In the genomic region with DNA sequence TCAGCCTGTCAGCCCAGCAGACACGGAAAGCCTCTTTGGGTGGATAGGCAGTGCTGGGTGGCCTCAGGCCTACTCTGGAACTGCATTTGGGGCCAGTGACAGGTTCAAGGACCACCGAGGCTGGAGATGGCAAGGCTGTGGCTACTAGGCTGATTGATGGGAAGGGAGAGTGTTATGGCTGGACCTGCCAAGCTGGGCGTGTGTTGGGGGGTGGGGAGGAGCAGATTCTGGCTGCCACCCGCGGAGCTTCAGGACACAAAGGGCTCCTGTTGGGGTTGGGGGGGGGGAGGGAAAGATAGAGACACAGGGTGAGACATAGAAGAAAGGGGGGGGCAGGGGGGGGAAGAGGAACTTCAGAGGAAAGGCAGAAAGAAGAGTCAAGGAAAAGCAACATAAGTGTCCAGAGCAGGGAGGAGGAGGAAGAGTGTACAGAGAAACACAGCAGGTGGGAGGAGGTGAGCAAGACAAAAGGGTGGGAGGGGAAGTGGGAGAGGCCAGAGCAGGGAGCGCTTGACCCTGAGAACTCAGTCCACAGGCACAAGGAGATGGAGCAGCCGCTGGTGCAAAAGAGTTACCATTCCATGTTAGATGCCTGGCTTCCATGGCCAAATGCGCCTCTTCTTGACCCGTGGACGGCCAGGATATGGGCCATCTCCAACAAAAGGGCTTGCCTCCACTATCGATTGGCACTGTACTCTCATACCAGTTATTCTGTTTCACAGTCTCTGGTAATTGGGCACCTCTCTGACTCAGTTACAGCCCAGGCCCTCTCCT, we compare ENCODE assay signal across 8 mouse cellular contexts. TPM values are rescaled to one million over a fixed set of nuclear protein-coding genes. Genes with fewer than 3 reads are reported as not detected.
DNase-seq lines count a peak whose midpoint lies in the region; ATAC-seq and TF ChIP-seq lines count a peak whose summit lies in the region.

No protein-coding gene starts in this region.

- H3K4me1 ChIP-seq in lung, embryonic 14.5 days (ENCODE audit: insufficient read depth): peaks cover 9% of the 10 kb centered on the region
- peaks cover 3% of the 10 kb centered on the region; the same call in 1 of the 2 replicates for H3K4me1 ChIP-seq in embryonic fibroblast, embryonic 13.5 days (ENCODE audit: control insufficient read depth, insufficient read depth, low read length)
- peaks cover 20% of the 10 kb centered on the region for H3K4me1 ChIP-seq in limb, embryonic 14.5 days (ENCODE audit: control insufficient read depth, insufficient read depth, low read length)
- H3K4me1 ChIP-seq in stomach, embryonic 16.5 days (ENCODE audit: control insufficient read depth, insufficient read depth, low read length): peaks cover 26% of the 10 kb centered on the region

- 34% methylated on average over 11 of the region's 11 CpGs for WGBS in lung, embryonic 14.5 days
- WGBS in limb, embryonic 14.5 days: 47% methylated on average over 11 of the region's 11 CpGs
- WGBS in stomach, embryonic 16.5 days: 35% methylated on average over 11 of the region's 11 CpGs

- H3K4me3 ChIP-seq in lung, embryonic 14.5 days (ENCODE audit: low read depth, low read length): peak overlapping the region; percentile 61
- H3K4me3 ChIP-seq in embryonic fibroblast, embryonic 13.5 days (ENCODE audit: insufficient read depth, low read length): peak overlapping the region; percentile 71; the same call in 1 of the 2 replicates
- H3K4me3 ChIP-seq in limb, embryonic 14.5 days (replicated peaks; ENCODE audit: low read length): peak overlapping the region; percentile 72
- peak overlapping the region; percentile 70 for H3K4me3 ChIP-seq in stomach, embryonic 16.5 days (replicated peaks; ENCODE audit: low read length)

- ATAC-seq in lung, embryonic 14.5 days (ENCODE audit: insufficient read depth): no peak
- ATAC-seq in limb, embryonic 14.5 days (ENCODE audit: low FRiP score, low read depth): no peak
- ATAC-seq in stomach, embryonic 16.5 days (ENCODE audit: insufficient read depth, low FRiP score): no peak

- no peak for TF ChIP-seq CTCF in lung, embryonic 14.5 days (IDR thresholded peaks at IDR 0.05; ENCODE audit: low read depth)
- TF ChIP-seq CTCF in embryonic fibroblast, embryonic 13.5 days (IDR thresholded peaks at IDR 0.05; ENCODE audit: borderline replicate concordance, insufficient read depth, low read length): no peak

- no peaks in the 10 kb centered on the region for H3K9me3 ChIP-seq in lung, embryonic 14.5 days (ENCODE audit: low read depth, low read length)
- H3K9me3 ChIP-seq in limb, embryonic 14.5 days (ENCODE audit: control insufficient read depth, low read length): no peaks in the 10 kb centered on the region
- no peaks in the 10 kb centered on the region for H3K9me3 ChIP-seq in stomach, embryonic 16.5 days (replicated peaks; ENCODE audit: control insufficient read depth, low read length)

- peak overlapping the region; percentile 89 for H3K4me2 ChIP-seq in lung, embryonic 14.5 days
- peak overlapping the region; percentile 91 for H3K4me2 ChIP-seq in limb, embryonic 14.5 days (replicated peaks; ENCODE audit: low read depth, low read length, severe bottlenecking)
- peak overlapping the region; percentile 67 for H3K4me2 ChIP-seq in stomach, embryonic 16.5 days (ENCODE audit: low read depth, low read length)

- H3K36me3 ChIP-seq in lung, embryonic 14.5 days (ENCODE audit: insufficient read depth): peaks cover 22% of the 10 kb centered on the region
- H3K36me3 ChIP-seq in limb, embryonic 14.5 days (ENCODE audit: control insufficient read depth, insufficient read depth, low read length): peaks cover 31% of the 10 kb centered on the region
- H3K36me3 ChIP-seq in stomach, embryonic 16.5 days (ENCODE audit: control insufficient read depth, insufficient read depth, low read length): no peaks in the 10 kb centered on the region

- no peak for TF ChIP-seq POLR2A in embryonic fibroblast, embryonic 13.5 days (IDR thresholded peaks at IDR 0.05; ENCODE audit: low read depth, low read length)
- no peak for TF ChIP-seq POLR2A in limb, embryonic 14.5 days (IDR thresholded peaks at IDR 0.05; ENCODE audit: borderline replicate concordance, extremely low read depth, insufficient read depth, insufficient read length)

- H3K27ac ChIP-seq in lung, embryonic 14.5 days (ENCODE audit: low read depth): no peak overlapping the region
- no peak overlapping the region for H3K27ac ChIP-seq in embryonic fibroblast, embryonic 13.5 days (ENCODE audit: insufficient read depth, low read length)
- H3K27ac ChIP-seq in limb, embryonic 14.5 days (replicated peaks; ENCODE audit: low read depth, low read length): no peak overlapping the region
- no peak overlapping the region; the same call in 1 of the 2 replicates for H3K27ac ChIP-seq in stomach, embryonic 16.5 days (ENCODE audit: low read length)

- DNase-seq in lung, embryonic 14.5 days: no peak
- no peak for DNase-seq in lung, adult 18-20 months
- DNase-seq in limb, embryonic 14.5 days (ENCODE audit: low spot score): no peak
- no peak for DNase-seq in layer of hippocampus, postnatal 25 days (ENCODE audit: extremely low spot score in 1 of 2, low spot score in 1 of 2)
- no peak for DNase-seq in kidney, adult 8-10 months
- no peak for DNase-seq in adrenal gland, adult 8-10 months

- no peaks in the 10 kb centered on the region for H3K27me3 ChIP-seq in lung, embryonic 14.5 days (ENCODE audit: insufficient read depth, low read length)
- no peaks in the 10 kb centered on the region for H3K27me3 ChIP-seq in limb, embryonic 14.5 days (ENCODE audit: control insufficient read depth, insufficient read depth, low read length)
- no peaks in the 10 kb centered on the region for H3K27me3 ChIP-seq in stomach, embryonic 16.5 days (ENCODE audit: control insufficient read depth, insufficient read depth, low read length)

- H3K9ac ChIP-seq in lung, embryonic 14.5 days: no peak overlapping the region; the same call in 1 of the 2 replicates
- H3K9ac ChIP-seq in limb, embryonic 14.5 days (ENCODE audit: low read depth, low read length, severe bottlenecking): 0 out of 2 replicates have a peak overlapping the region, but pooled peaks have one; percentile 12
- H3K9ac ChIP-seq in stomach, embryonic 16.5 days (ENCODE audit: low read length): peak overlapping the region; percentile 72

RNA-seq across cellular contexts. Expression of a gene that starts 3.0 kb away (rescaled TPM):
- polyA plus RNA-seq in lung, embryonic 14.5 days (2014; fragmentation: Nextera tagmentation; extraction: Ambion mirVana): 101 and 114 TPM in 2 replicates
- 36.5 and 38.8 TPM in 2 replicates for polyA plus RNA-seq in embryonic fibroblast, embryonic 13.5 days (2011; ENCODE audit: insufficient read length, low read depth, missing spikeins)
- 65.1 and 77.0 TPM in 2 replicates for polyA plus RNA-seq in limb, embryonic 14.5 days (2012; rRNA removed)
- 112 and 121 TPM in 2 replicates for polyA plus RNA-seq in limb, embryonic 14.5 days (2014; fragmentation: Nextera tagmentation; extraction: Ambion mirVana)
- 75.2 and 84.9 TPM in 2 replicates for polyA plus RNA-seq in stomach, embryonic 16.5 days (2015; fragmentation: Nextera tagmentation; extraction: Ambion mirVana)
- total RNA-seq in layer of hippocampus, postnatal 25 days (2021): 10 to 100 TPM; 24.8 to 26.2 TPM
- 10 to 100 TPM; 44.3 to 56.0 (median 51.0) TPM for total RNA-seq in adrenal gland, adult 8-10 months (2022)

RNA-seq across cellular contexts. Expression of a gene that starts 3.1 kb away (rescaled TPM):
- 7.5 and 10.1 TPM in 2 replicates for polyA plus RNA-seq in lung, embryonic 14.5 days (2014; fragmentation: Nextera tagmentation; extraction: Ambion mirVana)
- 7.0 and 7.9 TPM in 2 replicates for polyA plus RNA-seq in embryonic fibroblast, embryonic 13.5 days (2011; ENCODE audit: insufficient read length, low read depth, missing spikeins)
- 72.9 and 102 TPM in 2 replicates for polyA plus RNA-seq in limb, embryonic 14.5 days (2012; rRNA removed)
- polyA plus RNA-seq in limb, embryonic 14.5 days (2014; fragmentation: Nextera tagmentation; extraction: Ambion mirVana): 17.1 and 21.6 TPM in 2 replicates
- polyA plus RNA-seq in stomach, embryonic 16.5 days (2015; fragmentation: Nextera tagmentation; extraction: Ambion mirVana): 11.6 and 12.9 TPM in 2 replicates
- 10 to 100 TPM; 63.8 to 76.4 TPM for total RNA-seq in layer of hippocampus, postnatal 25 days (2021)
- total RNA-seq in adrenal gland, adult 8-10 months (2022): 10 to 100 TPM; 44.5 to 52.2 (median 47.6) TPM

RNA-seq across cellular contexts. Expression of a gene that starts 18.4 kb away (rescaled TPM):
- polyA plus RNA-seq in lung, embryonic 14.5 days (2014; fragmentation: Nextera tagmentation; extraction: Ambion mirVana): 3.4 and 4.8 TPM in 2 replicates
- 3.8 and 7.3 TPM in 2 replicates for polyA plus RNA-seq in embryonic fibroblast, embryonic 13.5 days (2011; ENCODE audit: insufficient read length, low read depth, missing spikeins)
- 38.9 and 47.1 TPM in 2 replicates for polyA plus RNA-seq in limb, embryonic 14.5 days (2012; rRNA removed)
- 11.5 and 11.6 TPM in 2 replicates for polyA plus RNA-seq in limb, embryonic 14.5 days (2014; fragmentation: Nextera tagmentation; extraction: Ambion mirVana)
- polyA plus RNA-seq in stomach, embryonic 16.5 days (2015; fragmentation: Nextera tagmentation; extraction: Ambion mirVana): 5.2 and 5.6 TPM in 2 replicates
- 10 to 100 TPM; 62.2 to 79.5 TPM for total RNA-seq in layer of hippocampus, postnatal 25 days (2021)
- 10 to 100 TPM; 10.2 to 30.3 (median 20.0) TPM for total RNA-seq in adrenal gland, adult 8-10 months (2022)

RNA-seq across cellular contexts. Expression of a gene that starts 19.8 kb away (rescaled TPM):
- polyA plus RNA-seq in lung, embryonic 14.5 days (2014; fragmentation: Nextera tagmentation; extraction: Ambion mirVana): 0.76 and 1.1 TPM in 2 replicates
- polyA plus RNA-seq in embryonic fibroblast, embryonic 13.5 days (2011; ENCODE audit: insufficient read length, low read depth, missing spikeins): 0.57 and 0.98 TPM in 2 replicates
- polyA plus RNA-seq in limb, embryonic 14.5 days (2012; rRNA removed): 3.8 and 4.5 TPM in 2 replicates
- 0.78 and 1.4 TPM in 2 replicates for polyA plus RNA-seq in limb, embryonic 14.5 days (2014; fragmentation: Nextera tagmentation; extraction: Ambion mirVana)
- polyA plus RNA-seq in stomach, embryonic 16.5 days (2015; fragmentation: Nextera tagmentation; extraction: Ambion mirVana): 1.0 and 1.3 TPM in 2 replicates
- 10 to 100 TPM in 1 of 2 experiments, 1 to 10 TPM in 1; 9.0 to 14.2 TPM for total RNA-seq in layer of hippocampus, postnatal 25 days (2021)
- 1 to 10 TPM; 2.3 to 3.1 (median 2.7) TPM for total RNA-seq in adrenal gland, adult 8-10 months (2022)

RNA-seq across cellular contexts. Expression of a gene that starts 21.5 kb away (rescaled TPM):
- polyA plus RNA-seq in lung, embryonic 14.5 days (2014; fragmentation: Nextera tagmentation; extraction: Ambion mirVana): 3.4 TPM in 2 replicates
- polyA plus RNA-seq in embryonic fibroblast, embryonic 13.5 days (2011; ENCODE audit: insufficient read length, low read depth, missing spikeins): 7.7 and 9.9 TPM in 2 replicates
- polyA plus RNA-seq in limb, embryonic 14.5 days (2012; rRNA removed): 15.6 and 21.3 TPM in 2 replicates
- polyA plus RNA-seq in limb, embryonic 14.5 days (2014; fragmentation: Nextera tagmentation; extraction: Ambion mirVana): 10.3 and 11.0 TPM in 2 replicates
- 9.7 and 10.3 TPM in 2 replicates for polyA plus RNA-seq in stomach, embryonic 16.5 days (2015; fragmentation: Nextera tagmentation; extraction: Ambion mirVana)
- total RNA-seq in layer of hippocampus, postnatal 25 days (2021): 100 to 1,000 TPM; 489 to 490 TPM
- 10 to 100 TPM; 15.1 to 24.4 (median 19.7) TPM for total RNA-seq in adrenal gland, adult 8-10 months (2022)
